Mouse (Mus musculus) gastrocnemius, adult 8-10 months (tissue): ENCODE measurements around the gene Acta1. TPM values are rescaled to one million over a fixed set of nuclear protein-coding genes. Genes with fewer than 3 reads are reported as not detected.

Experiments
- DNase-seq, 2 experiments: peaks; one replicate each; pipeline ENCODE4 v3.0.0; 2022; ENCODE audit warnings: low spot score in 2 of 2
- total RNA-seq, 4 experiments: library from RNA; stranded (reverse); gene quantifications; 2 replicates each; pipeline ENCODE4 v1.2.4; 2022

The Acta1 gene
- total RNA-seq, 4 experiments from 2014 or later, result 41,837 to 48,547 (median 43,671) TPM

- DNase-seq, result no peak
Observed at GRCm38 (mm10) chr8:123846509-123846908, 48.0 kb downstream of the Acta1 start.

GRCm38 (mm10) chr8:123845991-123846390, 48.6 kb downstream of the Acta1 start:
- no peak for DNase-seq

GRCm38 (mm10) chr8:123845114-123845513, 49.4 kb downstream of the Acta1 start:
- no peak for DNase-seq

GRCm38 (mm10) chr8:123844341-123844740, 50.2 kb downstream of the Acta1 start:
- DNase-seq, result no peak

- DNase-seq, result no peak
Observed at GRCm38 (mm10) chr8:123842086-123842485, 52.5 kb downstream of the Acta1 start.

Other genes with a start within 250 kb of the Acta1 start
- 10 to 100 TPM; 17.9 to 29.8 (median 26.8) TPM for gene Rhou, start 240.8 kb downstream of the Acta1 start, total RNA-seq
- 10 to 100 TPM; 13.3 to 17.1 (median 15.3) TPM for gene Rab4a, start 88.8 kb downstream of the Acta1 start, total RNA-seq
- gene Ccsap, start 34.5 kb downstream of the Acta1 start, total RNA-seq, result under 1 TPM; 0.22 to 0.51 (median 0.28) TPM
- gene Nup133, start 54.5 kb upstream of the Acta1 start, total RNA-seq, result 10 to 100 TPM in 2 of 4 experiments, 1 to 10 TPM in 2; 8.2 to 13.3 (median 11.2) TPM
- 10 to 100 TPM; 17.4 to 19.4 (median 18.9) TPM for gene Abcb10, start 88.4 kb upstream of the Acta1 start, total RNA-seq
- gene Taf5l, start 126.6 kb upstream of the Acta1 start, total RNA-seq, result 10 to 100 TPM; 13.0 to 16.3 (median 14.8) TPM
- gene Urb2, start 126.8 kb upstream of the Acta1 start, total RNA-seq, result 1 to 10 TPM; 5.7 to 7.4 (median 6.5) TPM